Mouse (Mus musculus) stomach, postnatal 0 days (tissue): ENCODE measurements at regions not wholly inside any gene's neighbourhood (a gene's known extent, or its start where the extent isn't known, plus 50 kb on each side); places are given as distances from the start of the nearest gene placed in this dataset.

Experiments
- ATAC-seq: fragments of 200-750 bp; cut with Nextera tagmentation; 2 replicates; pipeline ENCODE4 v1.8.0; 2017; ENCODE audit not compliant: low FRiP score, low TSS enrichment
- DNase-seq: peaks from one replicate; pipeline ENCODE4 v3.0.0-alpha.2; 2016; ENCODE audit warnings: low spot score
- H3K27ac ChIP-seq: fragments of 300-500 bp; sonication (generic); replicated peaks from 2 replicates; pipeline ENCODE4 v1.5.1; 2014; ENCODE audit warnings: mild to moderate bottlenecking, control low read depth
- H3K27me3 ChIP-seq: fragments of 300-500 bp; sonication (generic); 2 replicates; pipeline ENCODE4 v1.6.1; 2014; ENCODE audit warnings: low read length; ENCODE audit not compliant: control insufficient read depth, insufficient read depth
- H3K36me3 ChIP-seq: fragments of 300-500 bp; sonication (generic); 2 replicates; pipeline ENCODE4 v1.6.1; 2014; ENCODE audit warnings: low read length, mixed read lengths; ENCODE audit not compliant: control insufficient read depth, insufficient read depth
- H3K4me1 ChIP-seq: fragments of 300-500 bp; sonication (generic); replicated peaks from 2 replicates; pipeline ENCODE4 v1.6.1; 2014; ENCODE audit warnings: antibody characterized with exemption; ENCODE audit not compliant: control insufficient read depth, insufficient read depth
- H3K4me2 ChIP-seq: fragments of 300-500 bp; sonication (generic); replicated peaks from 2 replicates; pipeline ENCODE4 v1.6.1; 2014; ENCODE audit warnings: low read depth, mild to moderate bottlenecking, control low read depth, moderate library complexity
- H3K4me3 ChIP-seq: fragments of 300-500 bp; sonication (generic); 2 replicates; pipeline ENCODE4 v1.5.1; 2014; ENCODE audit warnings: low read depth, low read length, control low read depth
- H3K9ac ChIP-seq: fragments of 300-500 bp; sonication (generic); 2 replicates; pipeline ENCODE4 v1.6.1; 2014; ENCODE audit warnings: mild to moderate bottlenecking, low read length, control low read depth, mixed read lengths
- H3K9me3 ChIP-seq: fragments of 300-500 bp; sonication (generic); 2 replicates; pipeline ENCODE4 v1.6.1; 2016; ENCODE audit warnings: low read length; ENCODE audit not compliant: control insufficient read depth
- CTCF ChIP-seq: IDR thresholded peaks from 2 replicates; pipeline ENCODE4 v1.5.1; 2016; ENCODE audit warnings: antibody characterized with exemption, low read depth, mild to moderate bottlenecking, moderate library complexity
- EP300 ChIP-seq: optimal IDR thresholded peaks from 2 replicates; pipeline ENCODE3; 2016; ENCODE audit warnings: antibody characterized with exemption
- WGBS: fragments of 180-500 bp; shearing (Covaris S2); extraction: QIAGEN DNeasy Blood & Tissue Kit; methylation state at CpG from one replicate; pipeline ENCODE4 v1.1.7; 2014; 5-methylcytosine and 5-hydroxymethylcytosine counted together

DNA sequence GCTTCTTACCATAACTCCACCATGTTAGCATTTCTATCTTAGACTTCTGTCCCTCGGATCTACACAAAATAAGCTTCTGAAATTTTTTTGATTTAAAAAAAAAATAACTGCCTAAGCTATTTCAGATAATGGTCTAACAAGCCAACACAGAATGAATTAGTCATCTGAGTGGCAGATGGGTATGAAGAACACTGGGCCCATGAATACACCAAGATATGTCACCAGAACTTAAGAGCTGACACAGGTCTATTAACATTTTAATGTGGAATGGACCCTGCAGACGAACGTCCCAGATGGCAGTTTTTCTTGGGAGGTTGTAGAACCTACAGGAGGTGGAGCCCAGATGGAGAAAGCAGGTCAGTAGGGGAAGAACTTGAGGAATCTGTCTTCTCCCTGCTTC, 689.9 kb upstream of the Tmem132c start:
- H3K9me3 ChIP-seq = no peaks in the 10 kb centered on the region
- no peaks in the 10 kb centered on the region for H3K27me3 ChIP-seq
- no peaks in the 10 kb centered on the region for H3K36me3 ChIP-seq
- ATAC-seq (no peak), DNase-seq (no peak)
- 58% methylated on average over 3 of the region's 3 CpGs for WGBS
- no peaks in the 10 kb centered on the region for H3K4me1 ChIP-seq
- H3K4me2 ChIP-seq = no peak overlapping the region
- H3K4me3 ChIP-seq = no peak overlapping the region
- no peak overlapping the region for H3K9ac ChIP-seq
- H3K27ac ChIP-seq = no peak overlapping the region
- TF ChIP-seq EP300 = no peak
- no peak for TF ChIP-seq CTCF

DNA sequence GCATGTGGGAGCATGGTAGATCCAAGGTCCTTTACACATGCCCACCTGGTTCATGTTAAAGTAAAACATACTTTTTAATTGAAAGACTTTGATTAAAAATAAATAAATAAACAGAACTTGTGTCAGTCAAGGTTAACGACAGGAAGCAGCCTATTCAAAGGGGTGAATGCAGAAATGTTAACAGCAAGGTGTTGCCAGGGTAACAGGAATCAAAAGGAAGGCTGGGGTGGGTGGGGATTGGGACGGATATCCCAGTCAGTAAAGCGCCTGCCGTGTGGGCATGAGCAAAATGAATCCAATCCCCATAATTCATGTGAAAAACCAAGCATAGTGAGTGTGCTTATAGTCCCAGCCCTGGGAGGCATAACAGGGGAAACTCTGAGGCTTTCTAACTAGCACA, 682.6 kb upstream of the Tmem132c start:
- Histone ChIP-seq H3K4me1 (no peaks in the 10 kb centered on the region), H3K4me3 (no peak overlapping the region), H3K27me3 (no peaks in the 10 kb centered on the region), H3K4me2 (no peak overlapping the region), H3K9ac (no peak overlapping the region), H3K36me3 (no peaks in the 10 kb centered on the region), H3K9me3 (no peaks in the 10 kb centered on the region), H3K27ac (no peak overlapping the region)
- no peak for DNase-seq
- no peak for ATAC-seq
- TF ChIP-seq CTCF (no peak), EP300 (no peak)
- 49% methylated on average over 4 of the region's 4 CpGs for WGBS

GRCm38 (mm10) chr5:126565817-126566216, 675.8 kb upstream of the Tmem132c start:
- Histone ChIP-seq H3K4me3 (no peak overlapping the region), H3K27me3 (no peaks in the 10 kb centered on the region), H3K9ac (no peak overlapping the region), H3K4me1 (no peaks in the 10 kb centered on the region), H3K4me2 (no peak overlapping the region), H3K36me3 (no peaks in the 10 kb centered on the region), H3K27ac (no peak overlapping the region), H3K9me3 (no peaks in the 10 kb centered on the region)
- DNase-seq (no peak), ATAC-seq (no peak)
- WGBS = 79% methylated on average over 2 of the region's 2 CpGs
- TF ChIP-seq CTCF (no peak), EP300 (no peak)

- Histone ChIP-seq H3K4me1 (no peaks in the 10 kb centered on the region), H3K4me2 (no peak overlapping the region), H3K36me3 (no peaks in the 10 kb centered on the region), H3K9me3 (no peaks in the 10 kb centered on the region), H3K9ac (no peak overlapping the region), H3K4me3 (no peak overlapping the region), H3K27ac (no peak overlapping the region), H3K27me3 (no peaks in the 10 kb centered on the region)
- WGBS = 68% methylated on average over 6 of the region's 6 CpGs
- DNase-seq (no peak), ATAC-seq (no peak)
- no peak for TF ChIP-seq CTCF
- no peak for TF ChIP-seq EP300
These were observed 675.4 kb upstream of the Tmem132c start for GRCm38 (mm10) chr5:126566226-126566625.

- Histone ChIP-seq H3K4me3 (no peak overlapping the region), H3K9me3 (no peaks in the 10 kb centered on the region), H3K27me3 (no peaks in the 10 kb centered on the region), H3K4me1 (no peaks in the 10 kb centered on the region), H3K9ac (no peak overlapping the region), H3K4me2 (no peak overlapping the region), H3K36me3 (no peaks in the 10 kb centered on the region), H3K27ac (no peak overlapping the region)
- DNase-seq = no peak
- ATAC-seq = no peak
- WGBS = 69% methylated on average over 2 of the region's 2 CpGs
- TF ChIP-seq EP300 (no peak), CTCF (no peak)
These were observed 667.8 kb upstream of the Tmem132c start for GRCm38 (mm10) chr5:126573766-126574165.

DNA sequence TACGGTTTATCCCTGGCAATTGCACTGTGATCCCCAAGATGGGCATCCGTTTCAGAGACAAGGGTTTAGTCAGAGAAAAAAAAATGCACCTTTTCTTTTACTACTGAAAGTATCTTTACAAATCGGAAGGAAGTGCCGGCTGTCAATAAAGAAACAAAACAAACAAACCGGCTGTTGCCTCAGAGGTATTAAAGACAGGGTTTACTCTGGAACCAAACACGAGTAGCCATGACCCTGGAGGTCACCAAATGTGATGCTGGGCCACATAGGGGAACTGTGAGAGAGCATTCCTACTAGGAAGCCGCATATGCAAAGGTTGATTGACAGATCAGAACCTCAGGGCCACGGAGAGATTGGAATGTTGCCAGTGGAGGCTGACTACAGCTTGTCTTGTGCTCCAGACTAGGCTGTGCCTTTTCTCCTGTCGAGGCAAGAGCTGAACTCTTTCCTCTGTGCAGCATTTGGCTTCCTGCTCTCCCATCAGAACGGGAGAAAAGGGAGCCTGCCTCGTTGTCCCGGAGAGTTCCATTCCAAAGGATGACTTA, 643.8 kb upstream of the Tmem132c start:
- H3K4me1 ChIP-seq = no peaks in the 10 kb centered on the region
- WGBS = 57% methylated on average over 12 of the region's 12 CpGs
- ATAC-seq (no peak), DNase-seq (no peak)
- no peaks in the 10 kb centered on the region for H3K36me3 ChIP-seq
- TF ChIP-seq CTCF (no peak), EP300 (no peak)
- no peaks in the 10 kb centered on the region for H3K9me3 ChIP-seq
- H3K4me3 ChIP-seq = no peak overlapping the region
- H3K27me3 ChIP-seq = no peaks in the 10 kb centered on the region
- no peak overlapping the region for H3K4me2 ChIP-seq
- no peak overlapping the region for H3K27ac ChIP-seq
- no peak overlapping the region for H3K9ac ChIP-seq
